Mouse (Mus musculus) olfactory bulb, adult 2 months (tissue): ENCODE measurements around the gene Focad. TPM values are rescaled to one million over a fixed set of nuclear protein-coding genes. Genes with fewer than 3 reads are reported as not detected.

Experiments
- H3K27ac ChIP-seq: fragments of 200-500 bp; 2 replicates; pipeline ENCODE4 v1.5.1; 2012; ENCODE audit warnings: low read depth, low read length; ENCODE audit not compliant: insufficient read depth
- H3K4me1 ChIP-seq: fragments of 200-500 bp; 2 replicates; pipeline ENCODE4 v1.6.1; 2012; ENCODE audit warnings: low read length; ENCODE audit not compliant: control insufficient read depth, insufficient read depth
- H3K4me3 ChIP-seq: fragments of 200-500 bp; 2 replicates; pipeline ENCODE4 v1.5.1; 2012; ENCODE audit warnings: mild to moderate bottlenecking, low read depth, low read length, moderate library complexity; ENCODE audit not compliant: insufficient read depth
- CTCF ChIP-seq: fragments of 200-500 bp; IDR thresholded peaks from 2 replicates; pipeline ENCODE4 v1.5.1; 2012; ENCODE audit warnings: low read depth, mild to moderate bottlenecking, low read length, moderate library complexity; ENCODE audit not compliant: insufficient read depth
- POLR2A ChIP-seq: fragments of 200-500 bp; IDR thresholded peaks from 2 replicates; pipeline ENCODE4 v1.6.1; 2012; ENCODE audit warnings: mild to moderate bottlenecking, low read depth, low read length, moderate library complexity; ENCODE audit not compliant: insufficient read depth
- WGBS: fragments of 180-500 bp; shearing (Covaris S2); methylation state at CpG from one replicate; pipeline ENCODE4 v1.1.7; 2018; 5-methylcytosine and 5-hydroxymethylcytosine counted together
- polyA plus RNA-seq: library from polyadenylated mRNA; stranded (reverse); fragments of >200 nt; gene quantifications from 2 replicates; pipeline ENCODE4 v1.2.4, GENCODE M21; 2012; ENCODE audit warnings: low replicate concordance; ENCODE audit not compliant: missing spikeins, insufficient read depth, insufficient read length

Focad gene
- polyA plus RNA-seq, 1 experiment: not detected

DNA sequence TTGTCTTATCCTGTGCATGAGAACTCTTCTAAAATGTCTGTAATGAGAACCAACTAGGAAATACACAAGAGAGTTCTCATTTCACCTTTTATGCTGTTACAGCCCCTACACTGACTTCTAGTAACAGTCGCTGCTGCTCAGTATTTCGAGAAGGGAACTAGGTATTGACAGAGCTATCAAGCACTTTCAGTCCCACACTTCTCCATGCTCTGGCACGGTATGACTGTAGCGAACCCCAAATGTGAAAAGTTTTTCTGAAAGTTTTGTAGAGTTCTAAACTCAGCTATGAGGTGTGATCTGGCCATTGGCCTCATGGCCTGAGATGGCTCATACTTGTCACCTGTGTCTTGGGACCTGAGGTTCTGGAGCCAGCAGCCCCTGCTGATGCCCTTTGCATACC, 314.9 kb downstream of the Focad start:
- TF ChIP-seq CTCF: no peak
- no peak for TF ChIP-seq POLR2A
- 98% methylated on average over 4 of the region's 4 CpGs for WGBS

DNA sequence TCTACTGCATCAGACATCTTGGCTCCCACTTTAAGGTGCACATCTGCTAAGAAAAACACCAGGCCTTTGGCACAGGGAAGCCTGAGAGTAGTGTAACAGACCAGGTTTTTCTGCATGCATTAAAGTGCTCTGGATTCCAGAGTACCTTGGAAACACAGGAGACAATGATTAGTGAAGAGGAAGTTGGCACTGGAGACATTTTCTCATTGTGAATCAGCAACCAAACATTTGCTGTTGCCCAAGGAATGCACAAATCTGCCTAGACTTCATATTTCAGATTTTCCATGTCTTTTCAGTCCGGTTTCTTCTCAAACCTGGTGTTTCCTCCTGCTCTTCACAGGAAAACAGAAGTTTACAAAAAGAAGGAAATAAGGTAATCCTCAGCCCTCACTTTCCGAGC, 317.9 kb downstream of the Focad start:
- Histone ChIP-seq H3K4me3 (no peak overlapping the region), H3K4me1 (no peaks in the 10 kb centered on the region), H3K27ac (no peak overlapping the region)
- TF ChIP-seq POLR2A (no peak), CTCF (no peak)
- WGBS: 91% methylated on average over 2 of the region's 2 CpGs

More for the DNA sequence above, 314.9 kb downstream of the Focad start:
- Histone ChIP-seq H3K4me3 (no peak overlapping the region), H3K27ac (no peak overlapping the region), H3K4me1 (peaks cover 5% of the 10 kb centered on the region)

DNA sequence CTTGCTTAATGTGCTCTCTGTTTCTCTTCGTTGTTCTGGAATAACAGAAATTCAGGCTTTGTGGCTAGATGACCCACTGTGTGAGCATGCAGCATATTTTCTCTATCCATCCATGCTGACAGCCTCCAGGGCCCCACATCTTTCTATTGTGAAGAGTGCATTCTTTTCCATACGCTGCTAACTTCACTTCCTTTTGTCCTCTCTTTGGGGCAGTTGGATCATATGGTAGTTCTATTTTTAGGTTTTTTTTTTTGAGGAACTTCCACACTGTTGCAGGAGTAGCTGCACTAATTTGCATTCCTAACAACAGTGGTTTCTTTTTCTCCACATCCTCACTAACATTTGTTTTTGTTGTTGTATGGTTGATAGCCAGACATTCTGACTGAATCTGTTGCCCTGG, 320.6 kb downstream of the Focad start:
- WGBS: 18% methylated on average over 2 of the region's 2 CpGs
- H3K4me1 ChIP-seq: no peaks in the 10 kb centered on the region

DNA sequence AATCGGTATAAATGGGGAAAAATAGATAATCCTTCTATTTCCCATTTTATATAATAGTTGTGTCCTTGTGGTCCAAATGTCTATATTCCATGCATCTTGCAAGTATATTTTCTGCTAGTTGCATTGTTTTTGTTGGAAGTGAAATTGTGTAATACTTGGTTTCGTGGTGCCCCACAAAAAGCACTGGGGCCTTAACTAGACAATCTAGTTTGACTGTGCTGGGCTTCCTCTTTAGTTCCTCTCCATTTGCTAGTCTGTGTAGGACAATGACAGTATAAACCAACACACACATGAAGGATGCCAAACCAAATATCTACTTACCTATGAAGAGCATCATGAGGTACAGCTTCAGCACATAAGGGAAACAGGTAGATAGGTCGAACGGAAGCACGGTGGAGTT, 324.9 kb downstream of the Focad start:
- H3K27ac ChIP-seq: no peak overlapping the region
- H3K4me3 ChIP-seq: no peak overlapping the region
- no peaks in the 10 kb centered on the region for H3K4me1 ChIP-seq
- WGBS: 95% methylated on average over 5 of the region's 5 CpGs
- no peak for TF ChIP-seq CTCF
- TF ChIP-seq POLR2A: no peak

More for the DNA sequence above, 320.6 kb downstream of the Focad start:
- TF ChIP-seq POLR2A (no peak), CTCF (no peak)
- no peak overlapping the region for H3K4me3 ChIP-seq
- no peak overlapping the region for H3K27ac ChIP-seq

DNA sequence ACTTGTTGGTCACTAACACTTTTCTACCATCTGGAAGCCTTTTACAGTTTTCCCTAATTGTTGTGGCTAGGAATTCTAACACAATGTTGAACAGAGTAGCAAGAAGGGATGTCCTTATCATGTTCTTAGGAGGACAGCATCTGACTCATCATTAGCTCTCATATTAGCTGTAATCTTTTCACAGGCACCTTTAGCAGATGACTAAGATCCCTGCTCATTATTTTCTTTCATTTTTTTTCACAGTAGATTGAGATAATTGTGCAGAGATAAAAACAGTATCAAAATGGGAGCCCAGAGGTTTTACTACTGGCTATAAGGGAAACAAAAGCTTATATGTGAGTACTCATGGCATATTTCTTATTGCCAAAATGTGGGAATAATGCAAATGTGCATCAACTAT, 330.1 kb downstream of the Focad start:
- Histone ChIP-seq H3K4me1 (no peaks in the 10 kb centered on the region), H3K27ac (no peak overlapping the region), H3K4me3 (no peak overlapping the region)
- TF ChIP-seq CTCF (no peak), POLR2A (no peak)

DNA sequence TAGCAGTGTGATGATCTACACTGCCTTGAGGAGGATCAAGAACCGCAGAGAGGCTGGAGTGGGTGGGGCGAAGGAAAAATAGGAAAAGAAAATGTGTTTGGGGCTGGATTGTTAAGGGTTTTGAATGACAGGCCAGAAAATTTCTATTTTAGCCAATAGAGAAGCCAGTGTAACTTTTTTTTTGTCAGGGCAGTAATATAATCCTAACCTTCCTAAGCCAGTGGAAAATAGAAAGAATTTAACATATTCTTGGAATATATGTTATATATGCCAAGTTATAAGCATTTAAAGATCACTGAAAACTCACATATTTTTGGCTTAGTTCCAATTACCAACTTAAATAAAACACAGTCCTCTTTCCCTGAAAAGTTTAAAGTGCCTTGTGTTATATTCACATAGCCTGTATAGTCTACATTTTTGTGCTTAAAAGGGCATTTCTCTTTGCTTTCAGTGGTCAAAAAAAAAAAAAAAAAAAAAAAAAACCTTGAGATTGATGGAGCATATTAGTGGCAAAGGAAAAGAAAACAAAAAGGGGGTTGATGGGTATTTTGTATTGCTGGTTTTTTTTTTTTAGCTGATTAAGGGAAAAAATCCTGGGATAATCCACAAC, 333.3 kb downstream of the Focad start:
- H3K4me1 ChIP-seq: no peaks in the 10 kb centered on the region
- 98% methylated on average over 2 of the region's 2 CpGs for WGBS
- no peak overlapping the region for H3K4me3 ChIP-seq
- H3K27ac ChIP-seq: no peak overlapping the region
- no peak for TF ChIP-seq POLR2A
- no peak for TF ChIP-seq CTCF

DNA sequence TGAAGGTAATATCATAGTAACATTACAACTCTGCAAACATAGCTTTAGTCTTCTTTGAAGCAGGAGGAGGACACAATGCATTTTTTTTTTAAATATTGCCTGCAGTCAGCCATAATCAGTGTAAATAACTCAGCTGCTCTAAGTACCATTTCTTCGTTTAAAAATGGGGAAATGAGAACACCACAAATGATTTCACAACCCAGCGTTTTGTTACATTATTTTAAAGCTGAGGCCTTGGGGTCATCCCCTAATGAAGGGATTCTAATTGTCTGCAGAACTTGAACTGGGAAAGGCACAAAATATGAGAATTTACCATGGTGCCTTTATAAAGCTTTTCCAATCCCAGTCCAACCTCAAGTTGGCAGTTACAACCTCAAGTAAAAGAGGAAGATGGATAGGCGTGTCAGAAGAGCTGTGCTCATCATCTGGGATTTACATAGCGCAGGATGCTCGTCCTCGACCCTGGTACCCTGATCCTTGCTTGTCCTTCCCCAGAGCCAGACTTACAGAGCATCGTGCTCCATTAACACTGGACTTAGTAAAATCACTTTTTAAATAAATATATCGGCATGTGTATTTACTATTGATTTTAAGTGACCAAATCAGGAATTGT, 338.1 kb downstream of the Focad start:
- no peak overlapping the region for H3K4me3 ChIP-seq
- no peaks in the 10 kb centered on the region for H3K4me1 ChIP-seq
- 83% methylated on average over 8 of the region's 8 CpGs for WGBS
- TF ChIP-seq CTCF (no peak), POLR2A (no peak)
- no peak overlapping the region for H3K27ac ChIP-seq

DNA sequence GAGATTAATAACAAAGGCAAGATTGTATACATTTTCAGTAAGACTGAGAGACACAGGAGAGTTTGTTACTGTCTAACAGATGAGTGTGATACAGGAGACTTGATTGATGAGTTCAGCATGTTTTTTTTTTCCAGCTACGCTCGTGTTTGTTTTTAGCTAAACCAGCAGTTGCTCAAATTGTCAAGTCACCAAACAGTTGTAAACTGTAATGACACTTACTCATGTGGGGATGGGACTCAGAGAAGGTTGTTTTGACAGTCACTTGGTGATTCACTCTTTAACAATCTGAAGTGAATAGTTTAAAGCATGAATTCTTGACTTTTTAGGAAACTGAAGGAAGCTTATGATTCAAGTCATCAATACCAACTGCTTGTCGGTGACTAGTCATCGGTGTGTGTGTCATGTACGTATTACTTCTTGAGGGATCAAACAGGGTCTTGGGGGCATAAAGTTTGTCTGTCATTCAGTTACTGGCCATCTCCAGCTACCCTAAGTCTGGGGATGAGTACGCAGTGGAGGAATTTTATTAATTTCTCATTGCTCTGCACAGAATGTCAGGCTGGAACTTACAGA, 342.2 kb downstream of the Focad start:
- no peak overlapping the region for H3K4me3 ChIP-seq
- no peak for TF ChIP-seq POLR2A
- WGBS: 90% methylated on average over 6 of the region's 6 CpGs
- H3K27ac ChIP-seq: no peak overlapping the region
- peaks cover 7% of the 10 kb centered on the region for H3K4me1 ChIP-seq

DNA sequence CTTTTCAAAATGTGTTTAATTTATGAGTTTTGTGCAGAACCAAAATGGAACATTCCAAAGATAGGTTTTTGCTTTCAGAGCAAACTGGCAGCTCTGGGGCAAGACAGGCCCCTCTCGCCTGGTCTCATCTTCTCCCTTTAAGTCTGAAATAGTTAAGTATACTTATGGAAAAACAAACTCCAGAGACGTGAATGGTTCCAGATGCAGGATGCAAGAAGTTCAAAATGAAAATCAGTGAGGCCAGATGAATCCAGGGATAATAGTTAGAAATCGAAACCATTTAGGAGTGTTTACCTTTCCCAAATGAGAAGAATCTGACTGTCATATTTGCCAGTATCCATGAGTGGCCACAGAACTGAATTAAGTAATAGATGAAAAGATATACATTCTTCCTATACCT, 342.7 kb downstream of the Focad start:
- no peak overlapping the region for H3K4me3 ChIP-seq
- 87% methylated on average over 3 of the region's 3 CpGs for WGBS
- H3K27ac ChIP-seq: no peak overlapping the region
- H3K4me1 ChIP-seq: peaks cover 7% of the 10 kb centered on the region
- TF ChIP-seq CTCF (no peak), POLR2A (no peak)
